Mouse (Mus musculus) heart, postnatal 0 days (tissue): Measurements from ENCODE around the gene Rpusd2.

Experiments
- CTCF ChIP-seq: IDR thresholded peaks from 2 replicates; pipeline ENCODE4 v1.5.1; 2016; ENCODE audit warnings: antibody characterized with exemption, control low read depth, low read depth
- EP300 ChIP-seq: IDR thresholded peaks from 2 replicates; pipeline ENCODE4 v1.6.1; 2016; ENCODE audit warnings: antibody characterized with exemption, low read depth

- TF ChIP-seq CTCF (no peak), EP300 (peak; percentile 77; the same call in 1 of the 2 replicates)
Measured at GRCm38 (mm10) chr2:119046649-119047611, 12.3 kb downstream of the Rpusd2 start, which contains the start of gene Knl1.
